Mouse (Mus musculus) lung, postnatal 0 days (tissue): Measurements from ENCODE around the gene Lrrc17.

Experiments
- CTCF ChIP-seq: IDR thresholded peaks from 2 replicates; pipeline ENCODE4 v1.5.1; 2016; ENCODE audit warnings: antibody characterized with exemption, mild to moderate bottlenecking
- EP300 ChIP-seq: IDR thresholded peaks from 2 replicates; pipeline ENCODE4 v1.6.1; 2016; ENCODE audit warnings: antibody characterized with exemption, mild to moderate bottlenecking, control low read depth

DNA sequence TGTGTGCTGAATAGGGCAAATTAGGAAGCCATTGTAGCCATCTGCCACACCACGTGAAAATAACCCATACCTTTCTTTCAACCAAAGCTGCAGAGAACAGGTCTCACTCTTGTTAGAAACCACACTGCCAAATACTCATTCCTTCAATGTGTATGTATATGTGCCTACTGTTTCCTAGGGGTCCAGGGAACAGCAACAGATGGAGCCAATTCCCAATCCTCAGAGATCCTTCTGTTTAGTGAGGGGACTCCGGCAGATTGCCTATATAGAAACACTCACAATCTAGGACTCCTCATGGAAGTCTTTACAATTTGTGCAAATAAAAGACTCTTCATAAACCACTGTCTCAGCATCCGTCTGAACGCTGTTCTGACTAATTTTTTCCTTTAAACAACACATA is 25.2 kb upstream of the Lrrc17 start:
- no peak for TF ChIP-seq CTCF
- TF ChIP-seq EP300, result no peak
